Mouse (Mus musculus): ENCODE data around the gene St8sia6. TPM values are rescaled to one million over a fixed set of nuclear protein-coding genes. Genes with fewer than 3 reads are reported as not detected.
"Not testable (repeated sequence)": the region's sequence is repeated elsewhere in the genome, so short reads cannot be mapped to it uniquely, and the experiment has no call there.

The St8sia6 gene
- polyA plus RNA-seq, 1 experiment from 2014 or later = 1.2 TPM

- Histone ChIP-seq H3K9ac (no peak overlapping the region), H3K4me2 (replicated peaks) (no peak overlapping the region), H3K36me3 (no peaks in the 10 kb centered on the region)
Observed at GRCm38 (mm10) chr2:13697514-13697913, 96.3 kb downstream of the St8sia6 start.

GRCm38 (mm10) chr2:13694417-13694816, 99.4 kb downstream of the St8sia6 start:
- 75% methylated on average over 2 of the region's 2 CpGs for WGBS
- no peaks in the 10 kb centered on the region for H3K27me3 ChIP-seq
- H3K4me3 ChIP-seq = no peak overlapping the region
- H3K36me3 ChIP-seq = no peaks in the 10 kb centered on the region
- ATAC-seq (ENCODE audit: low FRiP score, low read depth) = no peak
- H3K9me3 ChIP-seq = no peaks in the 10 kb centered on the region
- H3K27ac ChIP-seq = no peak overlapping the region
- peaks cover 7% of the 10 kb centered on the region for H3K4me1 ChIP-seq
- H3K4me2 ChIP-seq (replicated peaks) = no peak overlapping the region
- H3K9ac ChIP-seq = no peak overlapping the region

More at GRCm38 (mm10) chr2:13697514-13697913, 96.3 kb downstream of the St8sia6 start:
- no peaks in the 10 kb centered on the region for H3K27me3 ChIP-seq
- no peaks in the 10 kb centered on the region for H3K9me3 ChIP-seq
- peaks cover 8% of the 10 kb centered on the region for H3K4me1 ChIP-seq
- no peak overlapping the region for H3K27ac ChIP-seq
- H3K4me3 ChIP-seq = no peak overlapping the region
- ATAC-seq (ENCODE audit: low FRiP score, low read depth) = no peak

- ATAC-seq (ENCODE audit: low FRiP score, low read depth) = no peak
- WGBS = 80% methylated on average over 4 of the region's 4 CpGs
Observed at GRCm38 (mm10) chr2:13684380-13684779, 109.5 kb downstream of the St8sia6 start.

GRCm38 (mm10) chr2:13683205-13683570, 110.7 kb downstream of the St8sia6 start:
- no peaks in the 10 kb centered on the region for H3K36me3 ChIP-seq
- no peak overlapping the region for H3K4me3 ChIP-seq
- ATAC-seq (ENCODE audit: low FRiP score, low read depth) = no peak
- peaks cover 4% of the 10 kb centered on the region; the same call in 1 of the 2 replicates for H3K4me1 ChIP-seq
- H3K27me3 ChIP-seq = no peaks in the 10 kb centered on the region
- no peak overlapping the region for H3K4me2 ChIP-seq (replicated peaks)
- no peak overlapping the region for H3K27ac ChIP-seq
- no peaks in the 10 kb centered on the region for H3K9me3 ChIP-seq
- WGBS = 75% methylated on average over 2 of the region's 2 CpGs
- no peak overlapping the region for H3K9ac ChIP-seq

More at GRCm38 (mm10) chr2:13684380-13684779, 109.5 kb downstream of the St8sia6 start:
- Histone ChIP-seq H3K4me1 (peaks cover 4% of the 10 kb centered on the region; the same call in 1 of the 2 replicates), H3K36me3 (no peaks in the 10 kb centered on the region), H3K4me3 (no peak overlapping the region), H3K9ac (no peak overlapping the region), H3K9me3 (no peaks in the 10 kb centered on the region), H3K27me3 (no peaks in the 10 kb centered on the region), H3K4me2 (replicated peaks) (no peak overlapping the region), H3K27ac (no peak overlapping the region)

GRCm38 (mm10) chr2:13682488-13683204, 111.2 kb downstream of the St8sia6 start:
- 33% methylated on average over 4 of the region's 4 CpGs for WGBS
- Histone ChIP-seq H3K27ac (no peak overlapping the region), H3K9ac (no peak overlapping the region), H3K27me3 (no peaks in the 10 kb centered on the region), H3K36me3 (no peaks in the 10 kb centered on the region), H3K9me3 (no peaks in the 10 kb centered on the region), H3K4me2 (replicated peaks) (no peak overlapping the region), H3K4me3 (no peak overlapping the region), H3K4me1 (peaks cover 4% of the 10 kb centered on the region; the same call in 1 of the 2 replicates)
- ATAC-seq (ENCODE audit: low FRiP score, low read depth) = peak; percentile 64

- no peak overlapping the region for H3K27ac ChIP-seq
- H3K4me3 ChIP-seq = no peak overlapping the region
- ATAC-seq (ENCODE audit: low FRiP score, low read depth) = no peak
- H3K36me3 ChIP-seq = no peaks in the 10 kb centered on the region
- H3K9me3 ChIP-seq = no peaks in the 10 kb centered on the region
- H3K4me1 ChIP-seq = no peaks in the 10 kb centered on the region
- no peak overlapping the region for H3K4me2 ChIP-seq (replicated peaks)
- H3K27me3 ChIP-seq = no peaks in the 10 kb centered on the region
- no peak overlapping the region for H3K9ac ChIP-seq
- 70% methylated on average over 3 of the region's 3 CpGs for WGBS
Observed at GRCm38 (mm10) chr2:13672946-13673345, 120.9 kb downstream of the St8sia6 start.

GRCm38 (mm10) chr2:13672426-13672825, 121.4 kb downstream of the St8sia6 start:
- no peaks in the 10 kb centered on the region for H3K4me1 ChIP-seq
- H3K9ac ChIP-seq = no peak overlapping the region
- no peak overlapping the region for H3K4me2 ChIP-seq (replicated peaks)
- no peaks in the 10 kb centered on the region for H3K27me3 ChIP-seq
- H3K36me3 ChIP-seq = no peaks in the 10 kb centered on the region
- ATAC-seq (ENCODE audit: low FRiP score, low read depth) = no peak
- no peak overlapping the region for H3K4me3 ChIP-seq
- no peaks in the 10 kb centered on the region for H3K9me3 ChIP-seq
- H3K27ac ChIP-seq = no peak overlapping the region
- WGBS = 83% methylated on average over 12 of the region's 12 CpGs

- Histone ChIP-seq H3K27me3 (no peaks in the 10 kb centered on the region), H3K4me3 (no peak overlapping the region), H3K36me3 (no peaks in the 10 kb centered on the region), H3K4me2 (replicated peaks) (no peak overlapping the region), H3K27ac (no peak overlapping the region), H3K4me1 (peaks cover 6% of the 10 kb centered on the region; the same call in 1 of the 2 replicates), H3K9ac (no peak overlapping the region), H3K9me3 (no peaks in the 10 kb centered on the region)
- ATAC-seq (ENCODE audit: low FRiP score, low read depth) = no peak
- WGBS = 14% methylated on average over 1 of the region's 1 CpGs
Observed at GRCm38 (mm10) chr2:13634866-13635265, 159.0 kb downstream of the St8sia6 start.

- Histone ChIP-seq H3K9ac (no peak overlapping the region), H3K4me2 (replicated peaks) (no peak overlapping the region), H3K4me1 (peaks cover 11% of the 10 kb centered on the region), H3K4me3 (no peak overlapping the region), H3K36me3 (no peaks in the 10 kb centered on the region), H3K9me3 (no peaks in the 10 kb centered on the region), H3K27me3 (no peaks in the 10 kb centered on the region), H3K27ac (no peak overlapping the region)
- peak; percentile 80 for ATAC-seq (ENCODE audit: low FRiP score, low read depth)
- 31% methylated on average over 7 of the region's 7 CpGs for WGBS
Observed at GRCm38 (mm10) chr2:13630136-13630832, 163.6 kb downstream of the St8sia6 start.

- H3K4me1 ChIP-seq; H3K4me3 ChIP-seq; H3K9ac ChIP-seq; H3K36me3 ChIP-seq; H3K9me3 ChIP-seq; ATAC-seq (ENCODE audit: low FRiP score, low read depth); H3K27ac ChIP-seq; H3K27me3 ChIP-seq; H3K4me2 ChIP-seq (replicated peaks): not testable (repeated sequence)
- 56% methylated on average over 5 of the region's 5 CpGs for WGBS
Observed at GRCm38 (mm10) chr2:13603636-13604035, 190.2 kb downstream of the St8sia6 start.

- no peaks in the 10 kb centered on the region for H3K27me3 ChIP-seq
Observed at GRCm38 (mm10) chr2:13603093-13603492, 190.8 kb downstream of the St8sia6 start.

More at GRCm38 (mm10) chr2:13603093-13603492, 190.8 kb downstream of the St8sia6 start:
- ATAC-seq (ENCODE audit: low FRiP score, low read depth) = no peak
- no peak overlapping the region for H3K9ac ChIP-seq
- H3K9me3 ChIP-seq = no peaks in the 10 kb centered on the region
- no peaks in the 10 kb centered on the region for H3K36me3 ChIP-seq
- H3K4me2 ChIP-seq (replicated peaks) = no peak overlapping the region
- no peaks in the 10 kb centered on the region for H3K4me1 ChIP-seq
- H3K27ac ChIP-seq = no peak overlapping the region
- H3K4me3 ChIP-seq = no peak overlapping the region
